Mouse (Mus musculus) ovary, postnatal 36 days (tissue): ENCODE measurements around the gene Cyb561.

Experiments used
- DNase-seq: peaks from one replicate; pipeline ENCODE4 v3.0.0; 2022; ENCODE audit warnings: low spot score, mixed read lengths

Gene Cyb561

GRCm38 (mm10) chr11:105921275-105921674 is 31.9 kb downstream of the Cyb561 start:
- DNase-seq, result no peak

GRCm38 (mm10) chr11:105920836-105921235 is 32.3 kb downstream of the Cyb561 start:
- no peak for DNase-seq

- no peak for DNase-seq
Measured at GRCm38 (mm10) chr11:105920098-105920785, 32.9 kb downstream of the Cyb561 start.

- DNase-seq, result no peak
Measured at GRCm38 (mm10) chr11:105913580-105913979, 39.6 kb downstream of the Cyb561 start.

GRCm38 (mm10) chr11:105911592-105912375 is 41.4 kb downstream of the Cyb561 start:
- DNase-seq, result peak; percentile 34

GRCm38 (mm10) chr11:105911149-105911548 is 42.0 kb downstream of the Cyb561 start:
- no peak for DNase-seq

- no peak for DNase-seq
Measured at GRCm38 (mm10) chr11:105909617-105910016, 43.5 kb downstream of the Cyb561 start.

- DNase-seq, result no peak
Measured at GRCm38 (mm10) chr11:105908926-105909325, 44.2 kb downstream of the Cyb561 start.

GRCm38 (mm10) chr11:105907381-105907780 is 45.8 kb downstream of the Cyb561 start:
- no peak for DNase-seq

GRCm38 (mm10) chr11:105905529-105906213 is 47.5 kb downstream of the Cyb561 start:
- DNase-seq, result no peak

- DNase-seq, result no peak
Measured at GRCm38 (mm10) chr11:105902956-105903355, 50.2 kb downstream of the Cyb561 start.

- no peak for DNase-seq
Measured at GRCm38 (mm10) chr11:105901501-105901900, 51.6 kb downstream of the Cyb561 start.

- DNase-seq, result no peak
Measured at GRCm38 (mm10) chr11:105899151-105899550, 54.0 kb downstream of the Cyb561 start.

- DNase-seq, result no peak
Measured at GRCm38 (mm10) chr11:105887281-105887680, 65.9 kb downstream of the Cyb561 start.

GRCm38 (mm10) chr11:105885558-105885957 is 67.6 kb downstream of the Cyb561 start:
- no peak for DNase-seq
